Mouse (Mus musculus) stomach, embryonic 16.5 days (tissue): ENCODE data around the gene Clba1. TPM values are rescaled to one million over a fixed set of nuclear protein-coding genes. Genes with fewer than 3 reads are reported as not detected.

Experiments used
- ATAC-seq: fragments of 200-750 bp; cut with Nextera tagmentation; 2 replicates; pipeline ENCODE4 v1.8.0; 2017; ENCODE audit warnings: moderate number of reproducible peaks, moderate TSS enrichment; ENCODE audit not compliant: insufficient read depth, low FRiP score
- H3K27ac ChIP-seq: fragments of 300-500 bp; sonication (generic); 2 replicates; pipeline ENCODE4 v1.5.1; 2014; ENCODE audit warnings: low read length
- H3K27me3 ChIP-seq: fragments of 300-500 bp; sonication (generic); 2 replicates; pipeline ENCODE4 v1.6.1; 2014; ENCODE audit warnings: low read length, control low read depth, mixed read lengths; ENCODE audit not compliant: control insufficient read depth, insufficient read depth
- H3K36me3 ChIP-seq: fragments of 300-500 bp; sonication (generic); 2 replicates; pipeline ENCODE4 v1.6.1; 2014; ENCODE audit warnings: low read length; ENCODE audit not compliant: control insufficient read depth, insufficient read depth
- H3K4me1 ChIP-seq: fragments of 300-500 bp; sonication (generic); 2 replicates; pipeline ENCODE4 v1.6.1; 2014; ENCODE audit warnings: low read length, control low read depth, mixed read lengths; ENCODE audit not compliant: control insufficient read depth, insufficient read depth
- H3K4me2 ChIP-seq: fragments of 300-500 bp; sonication (generic); 2 replicates; pipeline ENCODE4 v1.6.1; 2014; ENCODE audit warnings: low read depth, low read length, mixed read lengths
- H3K4me3 ChIP-seq: fragments of 300-500 bp; sonication (generic); replicated peaks from 2 replicates; pipeline ENCODE4 v1.5.1; 2014; ENCODE audit warnings: mild to moderate bottlenecking, low read length
- H3K9ac ChIP-seq: fragments of 300-500 bp; sonication (generic); 2 replicates; pipeline ENCODE4 v1.6.1; 2014; ENCODE audit warnings: low read length
- H3K9me3 ChIP-seq: fragments of 300-500 bp; sonication (generic); replicated peaks from 2 replicates; pipeline ENCODE4 v1.6.1; 2016; ENCODE audit warnings: low read length, control low read depth; ENCODE audit not compliant: control insufficient read depth
- WGBS: fragments of 180-500 bp; shearing (Covaris S2); extraction: QIAGEN DNeasy Blood & Tissue Kit; methylation state at CpG from one replicate; pipeline ENCODE4 v1.1.7; 2014; 5-methylcytosine and 5-hydroxymethylcytosine counted together
- polyA plus RNA-seq: library from polyadenylated mRNA; unstranded; fragments of >200 nt; fragmentation: Nextera tagmentation; extraction: Ambion mirVana; gene quantifications from 2 replicates; pipeline ENCODE4 v1.2.1, GENCODE M21; 2015

Clba1 gene
- polyA plus RNA-seq, 1 experiment from 2014 or later, result 5.8 TPM

DNA sequence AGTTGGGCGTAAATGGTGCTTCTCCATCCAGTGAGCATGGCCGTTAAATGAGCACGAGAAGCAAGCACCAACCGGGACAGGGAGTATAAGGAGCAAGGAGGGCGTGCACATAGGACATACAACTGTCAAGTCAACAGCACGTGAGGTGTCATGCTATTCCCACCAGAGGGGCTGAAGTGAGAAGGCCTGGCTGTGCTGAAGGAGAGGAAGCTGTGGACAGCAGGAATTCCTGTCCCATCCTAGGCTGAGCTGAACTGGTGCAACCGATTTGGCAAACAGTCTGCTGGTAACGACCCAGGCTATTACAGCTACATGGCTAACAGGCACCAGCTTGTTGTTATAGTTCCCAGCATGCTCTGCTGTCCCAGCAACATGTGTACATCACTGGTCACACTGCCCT lies 17.7 kb upstream of the Clba1 start:
- 60% methylated on average over 8 of the region's 8 CpGs for WGBS
- H3K4me2 ChIP-seq, result no peak overlapping the region
- peaks cover 31% of the 10 kb centered on the region for H3K4me1 ChIP-seq
- ATAC-seq, result no peak
- H3K27me3 ChIP-seq, result no peaks in the 10 kb centered on the region
- no peak overlapping the region for H3K9ac ChIP-seq
- H3K4me3 ChIP-seq, result no peak overlapping the region
- no peak overlapping the region for H3K27ac ChIP-seq
- H3K36me3 ChIP-seq, result no peaks in the 10 kb centered on the region
- H3K9me3 ChIP-seq, result no peaks in the 10 kb centered on the region

DNA sequence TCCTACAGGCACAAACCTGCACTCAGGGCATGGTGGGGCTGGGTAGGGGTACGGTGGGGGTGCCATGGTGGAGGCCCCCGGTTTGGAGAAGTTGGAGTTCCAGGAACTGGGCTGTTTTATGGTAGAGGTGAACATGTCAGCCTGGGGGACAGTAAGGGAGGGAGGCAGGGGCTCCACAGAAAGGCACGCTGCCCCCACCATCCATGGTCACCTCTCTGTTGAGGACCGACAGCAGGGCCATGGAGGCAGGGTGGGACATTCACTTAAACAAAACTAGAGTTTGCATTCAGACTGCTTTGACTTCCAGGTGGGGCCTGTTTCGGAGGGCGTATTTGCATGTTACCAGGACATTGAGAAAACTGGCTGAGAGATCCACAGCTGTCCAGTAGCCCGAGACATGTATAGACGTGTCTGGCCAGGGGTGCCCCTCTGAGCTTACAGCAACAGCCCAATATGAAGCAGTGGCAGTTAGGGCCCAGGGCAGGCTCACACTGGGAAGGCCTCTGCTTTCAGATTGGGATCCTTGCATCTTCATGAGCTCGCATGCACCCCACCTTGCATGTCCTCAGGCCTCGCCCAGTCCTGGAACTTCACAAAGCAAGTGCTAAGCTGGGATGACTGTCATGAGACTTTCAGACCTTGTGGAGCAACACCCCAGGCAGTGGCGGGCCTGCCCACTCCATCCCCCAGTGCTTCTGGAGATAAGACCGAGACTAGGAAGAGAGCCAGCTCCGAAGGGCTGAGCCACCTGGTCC lies 15.0 kb upstream of the Clba1 start:
- WGBS, result 61% methylated on average over 13 of the region's 13 CpGs
- H3K36me3 ChIP-seq, result no peaks in the 10 kb centered on the region
- H3K27ac ChIP-seq, result peak overlapping the region; percentile 87
- peak; percentile 56; the same call in 1 of the 2 replicates for ATAC-seq
- peak overlapping the region; percentile 52 for H3K9ac ChIP-seq
- no peaks in the 10 kb centered on the region for H3K9me3 ChIP-seq
- H3K4me2 ChIP-seq, result peak overlapping the region; percentile 44
- H3K4me1 ChIP-seq, result peaks cover 57% of the 10 kb centered on the region
- H3K4me3 ChIP-seq, result no peak overlapping the region
- H3K27me3 ChIP-seq, result no peaks in the 10 kb centered on the region

- Histone ChIP-seq H3K27me3 (no peaks in the 10 kb centered on the region), H3K4me1 (peaks cover 62% of the 10 kb centered on the region), H3K4me3 (peak overlapping the region; percentile 33; the same call in 1 of the 2 replicates), H3K4me2 (peak overlapping the region; percentile 44), H3K9me3 (no peaks in the 10 kb centered on the region), H3K9ac (peak overlapping the region; percentile 52), H3K36me3 (no peaks in the 10 kb centered on the region), H3K27ac (peak overlapping the region; percentile 87)
- 16% methylated on average over 7 of the region's 7 CpGs for WGBS
- ATAC-seq, result no peak
These were observed 14.4 kb upstream of the Clba1 start for GRCm38 (mm10) chr12:112794356-112794816.

DNA sequence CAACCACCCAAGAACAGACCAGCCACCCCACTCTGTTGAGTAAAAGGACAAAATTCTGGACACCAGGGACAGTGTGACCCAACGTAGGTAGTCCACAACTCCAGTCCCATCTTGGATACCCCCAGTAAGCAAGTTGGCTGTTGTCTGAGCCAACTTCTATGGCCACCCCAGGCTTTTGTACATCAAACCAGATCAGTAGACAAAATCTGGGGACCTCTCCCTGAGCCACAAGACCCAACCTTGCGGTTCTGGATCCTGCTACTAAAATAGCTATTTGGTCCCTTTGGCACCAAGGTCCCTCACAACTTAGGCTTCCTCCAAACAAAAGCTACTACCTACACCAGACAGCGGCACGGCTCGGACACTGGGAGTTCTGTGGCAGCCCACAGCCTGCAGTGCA lies 13.7 kb upstream of the Clba1 start:
- Histone ChIP-seq H3K4me1 (peaks cover 62% of the 10 kb centered on the region), H3K27me3 (no peaks in the 10 kb centered on the region), H3K9me3 (no peaks in the 10 kb centered on the region), H3K9ac (peak overlapping the region; percentile 63), H3K36me3 (no peaks in the 10 kb centered on the region), H3K27ac (peak overlapping the region; percentile 87), H3K4me3 (peak overlapping the region; percentile 33), H3K4me2 (peak overlapping the region; percentile 44)
- 76% methylated on average over 5 of the region's 5 CpGs for WGBS
- no peak for ATAC-seq

GRCm38 (mm10) chr12:112795466-112796104 lies 13.2 kb upstream of the Clba1 start:
- 35% methylated on average over 18 of the region's 18 CpGs for whole genome bisulfite sequencing

GRCm38 (mm10) chr12:112796551-112797510 lies 11.9 kb upstream of the Clba1 start:
- no peaks in the 10 kb centered on the region for H3K36me3 ChIP-seq
- H3K4me1 ChIP-seq, result peaks cover 67% of the 10 kb centered on the region
- H3K4me2 ChIP-seq, result no peak overlapping the region
- peak overlapping the region; percentile 87 for H3K27ac ChIP-seq
- H3K27me3 ChIP-seq, result peaks cover 9% of the 10 kb centered on the region
- no peak overlapping the region for H3K4me3 ChIP-seq
- no peak for ATAC-seq
- WGBS, result 34% methylated on average over 17 of the region's 17 CpGs
- peak overlapping the region; percentile 53; the same call in 1 of the 2 replicates for H3K9ac ChIP-seq
- H3K9me3 ChIP-seq, result no peaks in the 10 kb centered on the region

More at GRCm38 (mm10) chr12:112795466-112796104, 13.2 kb upstream of the Clba1 start:
- Histone ChIP-seq H3K9me3 (no peaks in the 10 kb centered on the region), H3K4me2 (peak overlapping the region; percentile 44), H3K36me3 (no peaks in the 10 kb centered on the region), H3K4me1 (peaks cover 67% of the 10 kb centered on the region), H3K4me3 (peak overlapping the region; percentile 33), H3K9ac (peak overlapping the region; percentile 63), H3K27ac (peak overlapping the region; percentile 87), H3K27me3 (no peaks in the 10 kb centered on the region)
- peak; percentile 73 for ATAC-seq

DNA sequence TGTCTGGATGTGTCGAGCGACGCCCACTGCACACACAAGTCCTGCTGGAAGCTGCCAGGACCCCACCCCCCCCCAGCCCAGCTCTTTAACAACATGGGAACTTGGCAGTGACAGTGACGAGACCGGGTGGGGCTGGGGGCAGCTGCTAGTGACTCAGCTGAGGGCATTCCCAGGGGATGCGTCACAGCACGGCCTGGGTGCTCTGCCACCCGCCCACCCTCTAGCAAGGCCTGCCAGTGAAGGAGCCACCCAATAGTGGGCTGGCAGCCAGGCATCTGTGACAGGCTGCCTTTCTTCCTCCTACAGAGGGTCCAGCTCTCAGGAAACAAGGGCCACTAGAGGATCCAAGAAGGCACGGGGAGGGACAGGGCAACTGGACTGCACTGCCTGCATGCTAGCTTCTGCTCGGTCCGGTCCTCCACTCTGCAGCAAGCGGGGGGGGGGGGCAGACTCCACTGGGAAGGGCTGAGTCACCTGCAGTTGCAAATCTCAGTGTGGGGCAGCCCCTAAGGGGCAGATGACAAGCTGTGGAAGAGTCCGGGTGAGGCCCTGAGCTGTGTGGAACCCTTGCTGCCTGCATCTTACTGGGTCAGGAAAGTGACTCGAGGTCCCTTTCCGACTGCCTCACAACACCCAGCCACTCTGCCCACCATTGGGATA lies 10.9 kb upstream of the Clba1 start:
- Histone ChIP-seq H3K27ac (peak overlapping the region; percentile 68), H3K4me1 (peaks cover 75% of the 10 kb centered on the region), H3K9me3 (no peaks in the 10 kb centered on the region), H3K4me2 (peak overlapping the region; percentile 29; the same call in 1 of the 2 replicates), H3K9ac (peak overlapping the region; percentile 53; the same call in 1 of the 2 replicates), H3K27me3 (peaks cover 14% of the 10 kb centered on the region), H3K36me3 (no peaks in the 10 kb centered on the region), H3K4me3 (no peak overlapping the region)
- ATAC-seq, result peak; percentile 12; the same call in 1 of the 2 replicates
- 31% methylated on average over 15 of the region's 15 CpGs for WGBS

DNA sequence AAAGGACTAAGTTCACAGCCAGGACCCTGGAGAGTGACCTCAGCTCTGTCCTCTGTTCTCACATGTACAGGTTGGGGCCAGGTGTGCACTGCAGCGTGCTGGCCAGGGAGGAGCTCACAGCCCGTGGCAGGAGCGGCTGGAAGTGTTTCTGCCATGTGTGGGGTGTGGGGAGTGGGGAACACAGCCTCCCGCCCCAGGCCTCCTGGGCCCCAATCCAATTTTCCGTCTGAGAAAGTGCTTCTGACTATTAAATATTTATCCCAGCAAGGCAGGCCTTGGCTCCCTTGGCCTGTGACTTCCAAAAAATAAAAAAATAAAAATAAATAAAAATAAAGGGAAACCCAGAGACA lies 10.4 kb upstream of the Clba1 start:
- Histone ChIP-seq H3K4me3 (no peak overlapping the region), H3K27ac (peak overlapping the region; percentile 68), H3K9ac (peak overlapping the region; percentile 53; the same call in 1 of the 2 replicates), H3K36me3 (no peaks in the 10 kb centered on the region), H3K9me3 (no peaks in the 10 kb centered on the region), H3K27me3 (peaks cover 14% of the 10 kb centered on the region), H3K4me2 (peak overlapping the region; percentile 29; the same call in 1 of the 2 replicates), H3K4me1 (peaks cover 79% of the 10 kb centered on the region)
- 19% methylated on average over 5 of the region's 5 CpGs for WGBS
- ATAC-seq, result no peak
